Mouse (Mus musculus): ENCODE data around the gene Tfap4. TPM values are rescaled to one million over a fixed set of nuclear protein-coding genes. Genes with fewer than 3 reads are reported as not detected.

Gene Tfap4
- polyA plus RNA-seq, 1 experiment: 19.0 TPM

DNA sequence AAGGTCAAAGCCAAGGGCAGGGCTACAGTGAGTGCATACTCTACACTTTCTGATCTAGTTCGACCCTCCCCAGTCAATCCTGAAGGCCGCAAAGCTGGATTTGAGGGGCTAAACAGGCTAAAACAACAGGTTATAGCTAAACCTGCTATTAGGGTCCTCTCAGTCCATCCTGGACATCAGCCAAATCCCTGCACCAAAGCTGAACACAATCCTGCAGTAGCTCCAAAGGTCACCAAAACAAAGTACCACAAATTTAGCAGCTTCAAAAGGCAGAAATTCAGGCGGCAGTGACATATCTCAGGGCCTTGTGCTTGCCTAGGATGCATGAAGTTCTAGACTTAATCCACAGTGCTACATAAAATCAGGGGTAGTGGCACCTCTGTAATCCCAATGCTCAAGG is 53.5 kb downstream of the Tfap4 start:
- TF ChIP-seq FOSL1 (IDR thresholded peaks at IDR 0.05; ENCODE audit: insufficient read depth, low read length, poor library complexity, severe bottlenecking): no peak
- TF ChIP-seq CTCF (IDR thresholded peaks at IDR 0.05; ENCODE audit: control insufficient read depth, insufficient read depth, insufficient read length): no peak
- Histone ChIP-seq H3K27me3 (ENCODE audit: control insufficient read depth, insufficient read depth, insufficient read length) (no peaks in the 10 kb centered on the region), H3K36me3 (ENCODE audit: control insufficient read depth, insufficient read depth) (no peaks in the 10 kb centered on the region), H3K79me2 (ENCODE audit: control insufficient read depth, insufficient read depth) (no peaks in the 10 kb centered on the region), H3K4me3 (ENCODE audit: insufficient read depth, poor library complexity, severe bottlenecking) (no peak overlapping the region), H3K79me3 (ENCODE audit: low read depth) (no peaks in the 10 kb centered on the region), H3ac (ENCODE audit: control insufficient read depth, insufficient read length, low read depth) (no peak overlapping the region)

DNA sequence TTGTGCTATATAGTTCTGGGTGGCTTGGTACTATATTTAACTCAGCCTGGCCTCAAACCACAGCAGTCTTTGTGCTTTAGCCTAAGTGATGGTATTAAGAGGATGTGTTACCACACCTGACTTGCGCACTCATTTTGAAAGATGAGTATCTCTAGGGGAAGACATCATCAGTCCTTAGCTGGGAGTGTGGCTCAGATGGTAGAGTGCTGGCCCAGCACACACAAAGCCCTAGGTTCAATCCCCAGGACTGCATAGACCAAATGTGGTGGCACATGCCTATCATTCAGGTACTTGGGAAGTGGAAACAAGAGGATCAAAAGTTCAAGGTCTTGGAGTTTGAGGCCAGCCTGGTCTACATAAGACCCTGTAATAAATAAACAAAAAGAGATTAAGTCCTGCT is 56.2 kb downstream of the Tfap4 start:
- Histone ChIP-seq H3ac (ENCODE audit: control insufficient read depth, insufficient read length, low read depth) (no peak overlapping the region), H3K27me3 (ENCODE audit: control insufficient read depth, insufficient read depth, insufficient read length) (no peaks in the 10 kb centered on the region), H3K4me3 (ENCODE audit: insufficient read depth, poor library complexity, severe bottlenecking) (no peak overlapping the region), H3K79me2 (ENCODE audit: control insufficient read depth, insufficient read depth) (no peaks in the 10 kb centered on the region), H3K79me3 (ENCODE audit: low read depth) (no peaks in the 10 kb centered on the region), H3K36me3 (ENCODE audit: control insufficient read depth, insufficient read depth) (no peaks in the 10 kb centered on the region)
- TF ChIP-seq MYOD1 (IDR thresholded peaks at IDR 0.05; ENCODE audit: control insufficient read depth, insufficient read length, low read depth) (no peak), FOSL1 (IDR thresholded peaks at IDR 0.05; ENCODE audit: insufficient read depth, low read length, poor library complexity, severe bottlenecking) (no peak), USF1 (IDR thresholded peaks at IDR 0.05; ENCODE audit: low read depth) (no peak), MAX (IDR thresholded peaks at IDR 0.05) (no peak), CTCF (IDR thresholded peaks at IDR 0.05; ENCODE audit: control insufficient read depth, insufficient read depth, insufficient read length) (no peak), MYOG (IDR thresholded peaks at IDR 0.05; ENCODE audit: control insufficient read depth, extremely low read depth, insufficient read length) (no peak), CEBPB (IDR thresholded peaks at IDR 0.05; ENCODE audit: low read depth) (no peak)

DNA sequence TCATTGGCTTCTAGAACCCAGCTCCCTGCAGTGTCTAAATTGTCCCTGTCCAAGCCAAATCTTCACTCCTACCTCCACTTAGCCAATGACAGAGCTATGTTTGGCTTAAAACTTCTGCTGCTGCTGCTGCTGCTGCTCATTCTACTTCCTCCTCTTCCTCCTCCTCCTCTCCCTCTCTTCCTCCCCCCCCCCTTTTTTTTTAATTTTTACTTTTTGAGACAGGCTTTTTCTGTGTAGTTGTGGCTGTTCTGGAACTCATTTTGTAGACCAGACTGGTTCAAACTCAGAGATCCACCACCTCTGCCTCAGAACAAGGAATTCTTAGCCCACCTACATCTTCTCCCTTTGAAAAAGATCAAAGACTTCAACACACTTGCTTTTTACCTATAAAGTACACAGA is 57.1 kb downstream of the Tfap4 start:
- TF ChIP-seq CTCF (IDR thresholded peaks at IDR 0.05; ENCODE audit: control insufficient read depth, insufficient read depth, insufficient read length) (no peak), FOSL1 (IDR thresholded peaks at IDR 0.05; ENCODE audit: insufficient read depth, low read length, poor library complexity, severe bottlenecking) (no peak)
- H3K4me3 ChIP-seq (ENCODE audit: insufficient read depth, poor library complexity, severe bottlenecking): no peak overlapping the region

DNA sequence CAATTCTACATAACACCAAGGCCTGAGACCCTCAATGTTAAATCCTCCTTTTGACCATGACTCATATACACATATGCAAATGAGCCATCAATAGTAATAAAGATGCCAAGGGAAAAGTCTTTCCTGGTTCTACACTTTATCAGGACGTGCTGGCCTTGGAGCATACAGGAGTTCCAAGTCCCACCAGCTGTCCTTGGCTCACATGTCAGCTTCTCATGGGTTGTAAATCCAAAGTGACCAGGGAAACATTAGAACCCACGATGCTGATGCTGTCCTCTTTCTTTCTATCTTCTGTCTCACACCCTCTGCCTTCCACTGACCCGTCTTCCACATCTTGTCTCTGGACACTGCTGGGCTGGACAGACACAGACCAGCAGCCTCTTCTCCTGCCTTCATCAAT is 58.0 kb downstream of the Tfap4 start:
- TF ChIP-seq MAX (IDR thresholded peaks at IDR 0.05): no peak
- TF ChIP-seq CTCF (IDR thresholded peaks at IDR 0.05; ENCODE audit: control insufficient read depth, insufficient read depth, insufficient read length): no peak
- TF ChIP-seq CEBPB (IDR thresholded peaks at IDR 0.05; ENCODE audit: low read depth): no peak
- no peak for TF ChIP-seq MYOD1 (IDR thresholded peaks at IDR 0.05; ENCODE audit: control insufficient read depth, insufficient read length, low read depth)
- no peak for TF ChIP-seq USF1 (IDR thresholded peaks at IDR 0.05; ENCODE audit: low read depth)
- TF ChIP-seq MYOG (IDR thresholded peaks at IDR 0.05; ENCODE audit: control insufficient read depth, extremely low read depth, insufficient read length): no peak
- Histone ChIP-seq H3ac (ENCODE audit: control insufficient read depth, insufficient read length, low read depth) (no peak overlapping the region), H3K79me3 (ENCODE audit: low read depth) (no peaks in the 10 kb centered on the region), H3K4me3 (ENCODE audit: insufficient read depth, poor library complexity, severe bottlenecking) (no peak overlapping the region), H3K27me3 (ENCODE audit: control insufficient read depth, insufficient read depth, insufficient read length) (no peaks in the 10 kb centered on the region), H3K36me3 (ENCODE audit: control insufficient read depth, insufficient read depth) (no peaks in the 10 kb centered on the region), H3K79me2 (ENCODE audit: control insufficient read depth, insufficient read depth) (no peaks in the 10 kb centered on the region)

More for the DNA sequence above, 57.1 kb downstream of the Tfap4 start:
- no peaks in the 10 kb centered on the region for H3K27me3 ChIP-seq (ENCODE audit: control insufficient read depth, insufficient read depth, insufficient read length)
- no peaks in the 10 kb centered on the region for H3K36me3 ChIP-seq (ENCODE audit: control insufficient read depth, insufficient read depth)
- H3K79me2 ChIP-seq (ENCODE audit: control insufficient read depth, insufficient read depth): no peaks in the 10 kb centered on the region
- no peaks in the 10 kb centered on the region for H3K79me3 ChIP-seq (ENCODE audit: low read depth)
- H3ac ChIP-seq (ENCODE audit: control insufficient read depth, insufficient read length, low read depth): no peak overlapping the region

DNA sequence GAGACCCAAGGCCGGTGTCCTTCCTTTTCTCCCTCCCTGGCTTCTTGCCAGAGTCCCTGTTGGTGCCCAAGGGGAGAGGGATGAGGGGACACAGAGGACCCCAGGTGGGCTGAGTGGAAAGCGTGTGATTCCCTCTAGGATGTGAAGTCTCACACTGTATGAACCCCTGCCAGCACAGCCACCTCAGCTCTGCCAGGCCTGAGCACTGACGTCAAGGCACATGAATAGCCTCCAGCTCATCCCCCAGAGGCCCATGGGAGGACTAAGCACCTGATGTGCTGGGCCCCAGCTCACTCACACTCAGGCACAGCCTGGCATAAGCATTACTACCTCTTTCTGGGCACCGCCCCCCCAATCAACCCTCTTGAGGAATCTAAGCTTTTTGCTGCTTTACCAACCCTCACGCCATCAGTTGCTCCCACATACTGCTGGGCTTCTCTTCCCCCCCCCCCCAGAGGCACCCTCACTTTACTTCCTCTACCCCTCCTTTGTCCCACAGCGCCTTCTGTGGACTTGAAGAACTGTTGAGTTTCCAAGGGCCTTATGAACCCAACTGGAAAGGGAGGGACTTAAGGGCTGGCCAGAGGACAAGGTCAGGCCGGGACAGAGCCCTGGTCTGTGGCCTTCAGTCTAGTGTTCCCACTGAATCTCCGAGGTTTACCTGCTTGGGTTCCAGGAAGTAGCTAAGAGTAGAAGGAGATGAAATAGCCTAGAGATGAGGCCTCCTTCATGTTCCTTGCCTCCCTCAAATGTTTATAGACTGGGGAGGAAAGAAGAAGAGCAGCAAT is 58.9 kb downstream of the Tfap4 start:
- Histone ChIP-seq H3K27me3 (ENCODE audit: control insufficient read depth, insufficient read depth, insufficient read length) (no peaks in the 10 kb centered on the region), H3ac (ENCODE audit: control insufficient read depth, insufficient read length, low read depth) (no peak overlapping the region), H3K79me3 (ENCODE audit: low read depth) (no peaks in the 10 kb centered on the region), H3K4me3 (ENCODE audit: insufficient read depth, poor library complexity, severe bottlenecking) (no peak overlapping the region), H3K79me2 (ENCODE audit: control insufficient read depth, insufficient read depth) (no peaks in the 10 kb centered on the region), H3K36me3 (ENCODE audit: control insufficient read depth, insufficient read depth) (no peaks in the 10 kb centered on the region)
- TF ChIP-seq MYOG (IDR thresholded peaks at IDR 0.05; ENCODE audit: control insufficient read depth, extremely low read depth, insufficient read length) (no peak), USF1 (IDR thresholded peaks at IDR 0.05; ENCODE audit: low read depth) (no peak), MAX (IDR thresholded peaks at IDR 0.05) (no peak), MYOD1 (IDR thresholded peaks at IDR 0.05; ENCODE audit: control insufficient read depth, insufficient read length, low read depth) (no peak), CTCF (IDR thresholded peaks at IDR 0.05; ENCODE audit: control insufficient read depth, insufficient read depth, insufficient read length) (no peak), FOSL1 (IDR thresholded peaks at IDR 0.05; ENCODE audit: insufficient read depth, low read length, poor library complexity, severe bottlenecking) (no peak), CEBPB (IDR thresholded peaks at IDR 0.05; ENCODE audit: low read depth) (no peak)

All from C2C12 (cell line).